Mouse (Mus musculus) liver, embryonic 11.5 days (tissue): ENCODE results near the gene Sftpa1. TPM values are rescaled to one million over a fixed set of nuclear protein-coding genes. Genes with fewer than 3 reads are reported as not detected.

ENCODE experiments used
- ATAC-seq: fragments of 200-750 bp; cut with Nextera tagmentation; replicated peaks from 2 replicates; pipeline ENCODE4 v1.8.0; 2017; ENCODE audit warnings: moderate number of reproducible peaks, mild to moderate bottlenecking, moderate TSS enrichment, moderate library complexity; ENCODE audit not compliant: low FRiP score
- DNase-seq: peaks from one replicate; pipeline ENCODE4 v3.0.0-alpha.2; 2017; ENCODE audit warnings: low spot score
- H3K27ac ChIP-seq: fragments of 300-500 bp; sonication (generic); 2 replicates; pipeline ENCODE4 v1.5.1; 2014; ENCODE audit warnings: mild to moderate bottlenecking, low read depth, low read length, control low read depth
- H3K27me3 ChIP-seq: fragments of 300-500 bp; sonication (generic); replicated peaks from 2 replicates; pipeline ENCODE4 v1.6.1; 2014; ENCODE audit warnings: low read length, mixed read lengths; ENCODE audit not compliant: control insufficient read depth, insufficient read depth
- H3K36me3 ChIP-seq: fragments of 300-500 bp; sonication (generic); 2 replicates; pipeline ENCODE4 v1.6.1; 2014; ENCODE audit warnings: mild to moderate bottlenecking, low read length, moderate library complexity, mixed read lengths; ENCODE audit not compliant: control insufficient read depth, insufficient read depth
- H3K4me1 ChIP-seq: fragments of 300-500 bp; sonication (generic); replicated peaks from 2 replicates; pipeline ENCODE4 v1.6.1; 2014; ENCODE audit warnings: low read length, mixed read lengths; ENCODE audit not compliant: control insufficient read depth, insufficient read depth
- H3K4me2 ChIP-seq: fragments of 300-500 bp; sonication (generic); 2 replicates; pipeline ENCODE4 v1.6.1; 2014; ENCODE audit warnings: mild to moderate bottlenecking, control low read depth, moderate library complexity
- H3K4me3 ChIP-seq: fragments of 300-500 bp; sonication (generic); 2 replicates; pipeline ENCODE4 v1.5.1; 2014; ENCODE audit warnings: low read depth, low read length, control low read depth
- H3K9ac ChIP-seq: fragments of 300-500 bp; sonication (generic); 2 replicates; pipeline ENCODE4 v1.6.1; 2014; ENCODE audit warnings: low read depth, low read length, control low read depth
- H3K9me3 ChIP-seq: fragments of 300-500 bp; sonication (generic); 2 replicates; pipeline ENCODE4 v1.6.1; 2016; ENCODE audit warnings: low read length, inconsistent platforms, mixed read lengths; ENCODE audit not compliant: control insufficient read depth
- WGBS: fragments of 180-500 bp; shearing (Covaris S2); extraction: QIAGEN DNeasy Blood & Tissue Kit; methylation state at CpG from one replicate; pipeline ENCODE4 v1.1.7; 2014; 5-methylcytosine and 5-hydroxymethylcytosine counted together
- polyA plus RNA-seq: library from polyadenylated mRNA; unstranded; fragments of >200 nt; fragmentation: Nextera tagmentation; extraction: Ambion mirVana; gene quantifications from 2 replicates; pipeline ENCODE4 v1.2.1, GENCODE M21; 2014

Gene Sftpa1
- polyA plus RNA-seq, 1 experiment from 2014 or later, result not detected

DNA sequence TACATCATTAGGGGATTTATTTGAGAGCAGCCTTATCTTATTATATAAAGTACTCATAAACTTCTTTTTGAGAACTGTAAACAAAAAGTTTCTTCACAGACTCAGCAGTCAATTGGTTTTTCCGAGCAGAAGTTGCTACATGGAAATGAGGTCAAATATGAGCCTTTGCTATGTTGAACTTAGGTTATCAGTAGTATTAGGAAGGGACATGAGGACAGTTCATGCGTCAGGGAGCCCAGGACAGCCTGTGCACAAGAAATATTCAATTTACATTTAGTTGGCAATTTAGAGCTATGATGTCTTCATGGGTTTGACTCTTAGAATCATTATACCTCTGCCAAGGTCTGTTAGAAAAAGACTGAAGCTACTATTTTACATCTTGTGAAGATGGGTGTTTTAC is 29.3 kb upstream of the Sftpa1 start:
- H3K4me3 ChIP-seq, result no peak overlapping the region
- H3K9ac ChIP-seq, result no peak overlapping the region
- DNase-seq, result no peak
- no peaks in the 10 kb centered on the region for H3K9me3 ChIP-seq
- no peaks in the 10 kb centered on the region for H3K27me3 ChIP-seq
- no peak overlapping the region for H3K27ac ChIP-seq
- H3K4me1 ChIP-seq, result no peaks in the 10 kb centered on the region
- H3K4me2 ChIP-seq, result no peak overlapping the region
- H3K36me3 ChIP-seq, result no peaks in the 10 kb centered on the region
- WGBS, result 63% methylated on average over 2 of the region's 2 CpGs
- no peak for ATAC-seq

DNA sequence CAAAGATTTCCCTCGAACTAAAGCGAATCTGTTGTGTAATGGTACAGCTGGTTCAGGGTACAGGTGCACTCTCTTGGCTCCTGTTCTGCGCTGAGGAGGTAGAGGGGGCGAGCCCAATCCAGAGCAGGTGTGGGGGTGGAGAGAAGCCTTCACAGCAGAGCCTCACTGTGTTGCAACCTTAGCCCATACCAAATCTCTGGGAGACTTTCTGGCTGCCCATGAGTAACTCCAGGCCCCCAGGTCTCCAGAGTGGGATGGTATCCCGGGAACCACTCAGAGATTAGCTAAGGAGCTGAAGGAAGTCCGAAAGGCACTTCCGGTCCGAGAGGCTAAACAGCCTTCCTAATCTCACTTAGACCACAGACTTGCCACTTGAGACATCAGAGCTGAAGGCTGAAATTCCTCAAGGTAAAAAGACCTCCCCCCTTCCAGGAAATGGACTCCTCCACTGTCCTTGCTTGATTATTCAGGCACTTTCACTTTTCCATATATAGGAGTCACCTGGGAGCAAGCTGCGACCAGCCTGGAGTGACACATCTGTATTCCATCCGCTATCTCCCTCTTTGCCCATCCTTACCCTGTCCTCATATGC is 26.6 kb upstream of the Sftpa1 start, which contains the start of gene Mat1a:
Mat1a (plus strand) TSS at position 183 of the 592 bp plus-strand sequence.
- H3K9me3 ChIP-seq, result no peaks in the 10 kb centered on the region
- no peak within 1 kb of the TSS for H3K9ac ChIP-seq
- H3K4me1 ChIP-seq, result no peaks in the 10 kb centered on the region
- no peak within 1 kb of the TSS for H3K4me3 ChIP-seq
- DNase-seq (no peak), ATAC-seq (no peak)
- no peaks in the 10 kb centered on the region for H3K36me3 ChIP-seq
- no peak within 1 kb of the TSS for H3K4me2 ChIP-seq
- 52% methylated on average over 10 of the region's 10 CpGs for WGBS
- H3K27me3 ChIP-seq, result no peaks in the 10 kb centered on the region
- H3K27ac ChIP-seq, result no peak within 1 kb of the TSS

DNA sequence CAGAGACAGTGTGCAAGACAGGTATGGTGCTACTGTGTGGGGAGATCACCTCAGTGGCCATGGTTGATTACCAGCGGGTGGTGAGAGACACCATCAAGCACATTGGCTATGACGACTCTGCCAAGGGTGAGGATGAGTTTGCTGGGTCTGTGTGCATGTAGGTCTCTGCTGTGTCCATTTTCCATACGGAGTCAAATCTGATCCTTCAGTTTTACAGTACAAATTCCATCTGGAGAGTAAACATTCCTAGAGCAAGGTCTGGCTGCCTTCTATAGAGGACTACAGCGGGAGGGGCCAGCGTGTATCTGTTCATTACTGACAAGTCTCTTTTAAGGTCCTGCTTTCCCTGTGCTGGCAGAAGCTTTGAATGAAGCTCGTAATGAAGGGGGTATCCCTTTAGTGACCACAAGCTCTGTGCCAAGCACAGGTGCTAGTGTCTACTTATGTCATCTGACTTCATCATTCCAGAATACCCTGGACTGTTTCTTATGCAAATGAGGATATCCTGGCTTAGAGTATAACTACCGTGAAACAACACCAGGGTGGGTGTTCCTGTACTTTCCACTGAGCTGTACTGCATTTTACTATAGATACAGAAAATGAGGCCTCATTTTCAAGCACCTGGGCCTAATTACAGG is 20.4 kb upstream of the Sftpa1 start:
- H3K4me3 ChIP-seq, result no peak overlapping the region
- 81% methylated on average over 7 of the region's 7 CpGs for WGBS

DNA sequence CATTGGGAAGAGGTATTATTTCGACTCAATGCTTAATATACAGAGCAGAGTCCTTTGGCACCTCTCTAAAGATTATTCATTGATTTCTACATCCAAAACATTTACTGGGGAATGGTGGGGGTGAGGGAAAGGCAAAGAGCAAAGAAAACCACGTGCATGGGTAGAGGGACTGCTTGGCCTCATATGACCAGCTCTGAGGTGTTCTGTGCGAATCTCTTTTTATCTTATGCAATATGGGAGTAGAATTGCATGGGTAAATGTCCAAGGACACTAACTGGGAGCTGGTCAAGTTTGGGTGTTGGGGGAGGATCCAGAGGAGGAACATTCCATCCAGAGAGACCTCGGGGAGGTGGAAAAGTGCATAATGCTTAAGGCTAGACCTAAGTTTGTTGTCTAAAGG is 18.6 kb upstream of the Sftpa1 start:
- no peaks in the 10 kb centered on the region for H3K4me1 ChIP-seq
- no peak overlapping the region for H3K4me2 ChIP-seq
- no peaks in the 10 kb centered on the region for H3K36me3 ChIP-seq
- H3K9ac ChIP-seq, result no peak overlapping the region
- ATAC-seq (no peak), DNase-seq (no peak)
- no peaks in the 10 kb centered on the region for H3K9me3 ChIP-seq
- no peak overlapping the region for H3K4me3 ChIP-seq
- H3K27ac ChIP-seq, result no peak overlapping the region
- no peaks in the 10 kb centered on the region for H3K27me3 ChIP-seq
- 61% methylated on average over 4 of the region's 4 CpGs for WGBS

More for the DNA sequence above, 20.4 kb upstream of the Sftpa1 start:
- Histone ChIP-seq H3K9ac (no peak overlapping the region), H3K4me1 (no peaks in the 10 kb centered on the region), H3K27ac (no peak overlapping the region), H3K27me3 (no peaks in the 10 kb centered on the region), H3K9me3 (no peaks in the 10 kb centered on the region), H3K4me2 (no peak overlapping the region), H3K36me3 (no peaks in the 10 kb centered on the region)
- DNase-seq, result no peak
- ATAC-seq, result no peak

DNA sequence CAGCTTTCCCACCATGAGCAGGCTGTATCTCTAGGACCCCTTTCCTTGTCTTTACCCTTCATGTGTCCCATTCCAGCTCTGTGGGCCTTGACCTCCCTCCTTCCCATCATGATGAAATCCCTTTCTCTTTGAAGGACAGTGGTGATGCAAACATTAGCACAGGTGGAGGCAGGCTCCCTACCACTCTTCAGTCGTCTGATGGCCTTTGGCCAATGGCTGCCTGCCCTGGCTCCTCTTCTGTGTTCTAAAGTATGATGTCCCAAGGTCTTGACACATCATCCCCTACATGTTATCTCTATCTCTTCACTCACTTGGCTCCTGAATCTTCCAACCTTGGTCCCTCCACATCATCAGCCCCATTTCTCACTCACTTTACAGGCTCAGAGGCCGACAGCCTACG is 15.3 kb upstream of the Sftpa1 start:
- Histone ChIP-seq H3K9me3 (no peaks in the 10 kb centered on the region), H3K27me3 (no peaks in the 10 kb centered on the region), H3K4me3 (no peak overlapping the region), H3K4me2 (no peak overlapping the region), H3K9ac (no peak overlapping the region), H3K36me3 (no peaks in the 10 kb centered on the region), H3K27ac (no peak overlapping the region), H3K4me1 (no peaks in the 10 kb centered on the region)
- no peak for DNase-seq
- 74% methylated on average over 3 of the region's 3 CpGs for WGBS
- no peak for ATAC-seq

DNA sequence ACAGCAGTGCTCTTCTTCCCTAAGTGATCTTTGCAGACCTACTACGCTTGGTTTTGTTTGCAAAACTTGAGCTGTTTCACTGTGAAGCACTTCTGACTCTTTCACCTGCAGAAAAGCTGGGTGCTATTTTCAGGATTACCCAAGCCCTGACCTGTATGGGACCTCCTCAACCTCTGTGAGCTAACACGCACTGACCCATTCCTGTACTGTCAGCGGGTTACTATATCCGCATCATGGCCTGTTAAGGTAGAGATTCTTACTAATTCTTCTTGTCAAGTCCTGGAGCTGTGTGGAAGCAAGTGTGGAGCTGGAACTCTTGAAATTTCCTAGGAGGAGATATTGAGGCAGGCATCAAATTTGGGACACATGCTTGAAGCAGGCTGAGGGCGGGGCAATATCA is 6.9 kb upstream of the Sftpa1 start:
- no peaks in the 10 kb centered on the region for H3K27me3 ChIP-seq
- DNase-seq, result no peak
- WGBS, result 83% methylated on average over 5 of the region's 5 CpGs

DNA sequence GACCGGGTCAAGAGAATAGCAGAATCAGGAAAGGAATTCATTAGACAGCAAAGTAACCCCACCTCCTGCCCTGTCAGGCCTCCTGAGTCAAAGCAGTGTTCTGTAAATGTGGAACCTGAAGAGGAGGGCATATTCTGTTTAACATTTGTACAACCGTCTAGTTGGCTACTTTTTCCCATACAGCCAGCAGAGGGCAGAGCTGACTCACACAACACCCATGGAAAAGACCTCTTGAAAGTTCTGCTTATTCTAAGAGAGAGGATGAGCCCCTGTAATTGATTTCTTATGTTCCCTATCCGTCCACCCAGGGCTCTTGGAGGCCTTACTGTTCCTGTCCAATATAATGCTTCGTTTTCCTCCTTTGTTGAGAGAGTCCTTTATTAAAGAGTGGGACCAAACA is 3.6 kb upstream of the Sftpa1 start:
- no peaks in the 10 kb centered on the region for H3K4me1 ChIP-seq
- no peak overlapping the region for H3K4me3 ChIP-seq
- no peaks in the 10 kb centered on the region for H3K9me3 ChIP-seq
- no peak overlapping the region for H3K27ac ChIP-seq
- no peak overlapping the region for H3K4me2 ChIP-seq
- peak; percentile 59; the same call in 1 of the 2 replicates for ATAC-seq
- no peaks in the 10 kb centered on the region for H3K36me3 ChIP-seq
- no peak overlapping the region for H3K9ac ChIP-seq
- DNase-seq, result no peak
- 12% methylated on average over 4 of the region's 4 CpGs for WGBS
- no peaks in the 10 kb centered on the region for H3K27me3 ChIP-seq

More for the DNA sequence above, 6.9 kb upstream of the Sftpa1 start:
- H3K4me3 ChIP-seq, result no peak overlapping the region
- H3K4me2 ChIP-seq, result no peak overlapping the region
- H3K27ac ChIP-seq, result no peak overlapping the region
- ATAC-seq, result no peak
- H3K36me3 ChIP-seq, result no peaks in the 10 kb centered on the region
- no peak overlapping the region for H3K9ac ChIP-seq
- H3K4me1 ChIP-seq, result no peaks in the 10 kb centered on the region
- no peaks in the 10 kb centered on the region for H3K9me3 ChIP-seq

DNA sequence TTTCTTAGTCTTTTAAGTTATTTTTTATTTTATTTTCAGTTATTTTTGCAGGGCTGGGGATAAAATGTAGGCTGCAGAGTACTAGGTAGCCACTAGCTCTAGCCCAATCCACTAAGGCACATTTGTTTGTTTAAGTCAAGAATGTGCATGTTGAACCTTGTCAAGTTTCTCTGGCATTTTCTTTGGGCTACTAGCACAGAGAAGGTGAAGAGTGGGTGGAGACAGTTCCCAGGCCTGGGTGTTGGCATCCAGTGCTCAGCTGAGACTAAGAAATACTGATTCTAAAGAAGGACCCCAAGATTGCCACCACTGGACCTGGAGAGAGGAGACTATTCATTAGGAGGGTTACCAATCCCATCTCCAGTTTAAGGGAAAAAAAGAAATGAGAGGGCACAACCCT is 5.4 kb downstream of the Sftpa1 start:
- Histone ChIP-seq H3K4me3 (no peak overlapping the region), H3K4me2 (no peak overlapping the region), H3K27me3 (no peaks in the 10 kb centered on the region), H3K9ac (no peak overlapping the region), H3K36me3 (no peaks in the 10 kb centered on the region), H3K9me3 (no peaks in the 10 kb centered on the region), H3K27ac (no peak overlapping the region), H3K4me1 (no peaks in the 10 kb centered on the region)
- no peak for ATAC-seq
- no peak for DNase-seq

DNA sequence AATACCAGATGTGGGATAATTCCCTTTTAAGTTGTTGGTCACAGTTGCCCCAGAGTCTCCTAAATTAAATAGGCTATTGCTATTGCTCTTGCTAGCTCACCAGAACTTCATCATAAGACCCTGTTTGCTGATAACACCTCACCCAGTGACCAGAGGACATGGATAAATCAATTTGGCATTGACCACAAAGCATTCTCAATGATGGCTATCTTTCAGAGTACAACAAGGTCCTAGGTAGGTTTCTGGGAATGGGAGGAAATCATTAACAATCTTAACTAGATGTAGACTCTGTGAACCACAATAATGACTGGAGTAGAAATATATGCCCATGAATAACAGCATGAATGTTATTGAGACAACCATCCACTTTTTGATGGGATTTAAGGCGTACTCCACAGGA is 9.1 kb downstream of the Sftpa1 start:
- no peaks in the 10 kb centered on the region for H3K9me3 ChIP-seq
- H3K27ac ChIP-seq, result no peak overlapping the region
- ATAC-seq, result no peak
- H3K4me1 ChIP-seq, result no peaks in the 10 kb centered on the region
- H3K4me2 ChIP-seq, result no peak overlapping the region
- no peaks in the 10 kb centered on the region for H3K36me3 ChIP-seq
- 79% methylated on average over 1 of the region's 1 CpGs for WGBS
- no peak overlapping the region for H3K4me3 ChIP-seq
- H3K9ac ChIP-seq, result no peak overlapping the region
- no peaks in the 10 kb centered on the region for H3K27me3 ChIP-seq
- DNase-seq, result no peak
